Comparison of ENCODE assay signal across 19 mouse cellular contexts in genomic region chr17:57694791-57695190, GRCm38 (mm10). TPM values are rescaled to one million over a fixed set of nuclear protein-coding genes. Genes with fewer than 3 reads are reported as not detected.
A peak's percentile ranks its signal among the peaks of the same experiment; 100 is the strongest.
DNase-seq lines count a peak whose midpoint lies in the region.
"Had no signal": no experiment of that assay in that cellular context is flagged by ENCODE, and none has a peak within 500 bp of the region (broad histone marks: within the 10 kb centered on the region; RNA-seq: fewer than 3 reads in every experiment).

No protein-coding gene starts in this region.

- H3K9me3 ChIP-seq in heart, embryonic 10.5 days: no peaks in the 10 kb centered on the region
- H3K9me3 ChIP-seq: embryonic facial prominence, embryonic 15.5 days had no signal

- no peak overlapping the region for H3K27ac ChIP-seq in heart, embryonic 10.5 days
- H3K27ac ChIP-seq: embryonic facial prominence, embryonic 15.5 days; limb, embryonic 13.5 days had no signal

- intact Hi-C loops in gastrocnemius, postnatal 14 days (cut with DNase I; ENCODE audit: low total_unique reads): no loop called here

- no peaks in the 10 kb centered on the region for H3K4me1 ChIP-seq in heart, embryonic 10.5 days
- H3K4me1 ChIP-seq: embryonic facial prominence, embryonic 15.5 days; limb, embryonic 13.5 days; megakaryocyte, embryonic 14.5 days had no signal

- H3K36me3 ChIP-seq in heart, embryonic 10.5 days: no peaks in the 10 kb centered on the region
- H3K36me3 ChIP-seq: embryonic facial prominence, embryonic 15.5 days; limb, embryonic 13.5 days had no signal

- H3K27me3 ChIP-seq in heart, embryonic 10.5 days (ENCODE audit: insufficient read depth, poor library complexity, severe bottlenecking): no peaks in the 10 kb centered on the region
- H3K27me3 ChIP-seq: embryonic facial prominence, embryonic 15.5 days; limb, embryonic 13.5 days; megakaryocyte, embryonic 14.5 days had no signal

- H3K4me3 ChIP-seq in heart, embryonic 10.5 days: no peak overlapping the region
- H3K4me3 ChIP-seq: embryonic facial prominence, embryonic 15.5 days; limb, embryonic 13.5 days; megakaryocyte, embryonic 14.5 days; myocyte had no signal

- DNase-seq in heart, embryonic 10.5 days (ENCODE audit: low spot score): peak; percentile 50
- DNase-seq in heart, adult 8-10 months (ENCODE audit: low spot score): no peak
- peak; percentile 44 for DNase-seq in right cerebral cortex, adult 18-20 months
- no peak for DNase-seq in right cerebral cortex, postnatal 4 days
- DNase-seq in left cerebral cortex, adult 18-20 months (ENCODE audit: low spot score in 2 of 2): peak; percentile 26 to 48
- peak; percentile 47 for DNase-seq in telencephalon, adult 2 months (ENCODE audit: low read depth, low spot score)
- no peak for DNase-seq in gastrocnemius, adult 8-10 months (ENCODE audit: low spot score in 2 of 2)
- no peak for DNase-seq in gastrocnemius, postnatal 14 days
- DNase-seq: lung, adult 2 months had no signal

- 76% methylated on average over 3 of the region's 3 CpGs for WGBS in heart, embryonic 10.5 days

RNA-seq across cellular contexts. Expression of gene Gm21834, which starts 47.2 kb away (rescaled TPM):
- polyA plus RNA-seq in heart, embryonic 10.5 days (2016; fragmentation: Nextera tagmentation; extraction: Ambion mirVana): not detected in 2 replicates
- total RNA-seq in heart, adult 8-10 months (2022): not detected
- total RNA-seq in left cerebral cortex, adult 18-20 months (2021): not detected
- total RNA-seq in gastrocnemius, adult 8-10 months (2022): not detected
- total RNA-seq in gastrocnemius, postnatal 14 days (2021): not detected
- total RNA-seq: MEL had no signal
- polyA plus RNA-seq: activated CD4-positive, CD25-positive, alpha-beta regulatory T cell, adult 4 months; C2C12; embryonic facial prominence, embryonic 15.5 days; heart, embryonic 14.5 days; intestine, postnatal 0 days; limb, embryonic 13.5 days; lung, adult 2 months; myocyte; stomach, embryonic 14.5 days had no signal

Comparison
In these comparisons a context has a peak if more than half of its experiments do, and no peak if none do; other contexts are left out.
1. DNase-seq: peak in heart, embryonic 10.5 days (single experiment), right cerebral cortex, adult 18-20 months (single experiment), left cerebral cortex, adult 18-20 months (2 of 2) and telencephalon, adult 2 months (single experiment); none in heart, adult 8-10 months (single experiment), right cerebral cortex, postnatal 4 days (single experiment), gastrocnemius, adult 8-10 months (0 of 2) and gastrocnemius, postnatal 14 days (single experiment).